In genomic region chr8:90862038-90862437, GRCm38 (mm10) we compare ENCODE assay signal across 9 mouse cellular contexts. TPM values are rescaled to one million over a fixed set of nuclear protein-coding genes. Genes with fewer than 3 reads are reported as not detected.
DNase-seq lines count a peak whose midpoint lies in the region; ATAC-seq lines count a peak whose summit lies in the region.
"Had no signal": no experiment of that assay in that cellular context is flagged by ENCODE, and none has a peak within 500 bp of the region (broad histone marks: within the 10 kb centered on the region; RNA-seq: fewer than 3 reads in every experiment).

No protein-coding gene starts in this region.

- 24% methylated on average over 9 of the region's 9 CpGs for WGBS in intestine, embryonic 16.5 days
- WGBS in neural tube, embryonic 15.5 days, result 10% methylated on average over 9 of the region's 9 CpGs

- intact Hi-C loops in gastrocnemius, postnatal 36 days (cut with DNase I), result no loop called here
- intact Hi-C loops in left cerebral cortex, postnatal 14 days (cut with DNase I), result no loop called here

- no peaks in the 10 kb centered on the region for H3K9me3 ChIP-seq in intestine, embryonic 16.5 days (ENCODE audit: control insufficient read depth, low read length)
- H3K9me3 ChIP-seq in neural tube, embryonic 15.5 days (replicated peaks), result no peaks in the 10 kb centered on the region
- H3K9me3 ChIP-seq: G1E had no signal

- H3K9ac ChIP-seq in intestine, embryonic 16.5 days (ENCODE audit: low read depth, low read length), result peak overlapping the region; percentile 32; the same call in 1 of the 2 replicates
- H3K9ac ChIP-seq in neural tube, embryonic 15.5 days (replicated peaks), result no peak overlapping the region

- no peak for DNase-seq in frontal cortex, postnatal 25 days (ENCODE audit: low spot score in 2 of 2)
- peak; percentile 28 for DNase-seq in urinary bladder, postnatal 14 days (ENCODE audit: low spot score)
- no peak for DNase-seq in urinary bladder, adult 18-20 months (ENCODE audit: low spot score in 2 of 2)
- peak; percentile 79 to 80 for DNase-seq in gastrocnemius, postnatal 36 days
- no peak for DNase-seq in left cerebral cortex, postnatal 14 days (ENCODE audit: low spot score in 2 of 2)

- peak; percentile 26; the same call in 1 of the 2 replicates for ATAC-seq in frontal cortex, adult (ENCODE audit: low TSS enrichment)
- peak; percentile 83 for ATAC-seq in intestine, embryonic 16.5 days
- ATAC-seq in neural tube, embryonic 15.5 days (ENCODE audit: low FRiP score), result peak; percentile 88

- peaks cover 4% of the 10 kb centered on the region; the same call in 1 of the 2 replicates for H3K4me1 ChIP-seq in intestine, embryonic 16.5 days (ENCODE audit: control insufficient read depth, insufficient read depth, low read length)
- peaks cover 24% of the 10 kb centered on the region for H3K4me1 ChIP-seq in neural tube, embryonic 15.5 days

- H3K4me3 ChIP-seq in intestine, embryonic 16.5 days (ENCODE audit: low read length), result no peak overlapping the region
- H3K4me3 ChIP-seq in neural tube, embryonic 15.5 days (replicated peaks), result no peak overlapping the region

- peak overlapping the region; percentile 86 for H3K27ac ChIP-seq in intestine, embryonic 16.5 days (ENCODE audit: low read length)
- H3K27ac ChIP-seq in neural tube, embryonic 15.5 days (replicated peaks), result peak overlapping the region; percentile 83

- H3K4me2 ChIP-seq in intestine, embryonic 16.5 days (ENCODE audit: low read depth, low read length), result no peak overlapping the region
- peak overlapping the region; percentile 22; the same call in 1 of the 2 replicates for H3K4me2 ChIP-seq in neural tube, embryonic 15.5 days

- no peaks in the 10 kb centered on the region for H3K36me3 ChIP-seq in intestine, embryonic 16.5 days (ENCODE audit: control insufficient read depth, insufficient read depth, low read length)
- H3K36me3 ChIP-seq in neural tube, embryonic 15.5 days, result no peaks in the 10 kb centered on the region
- H3K36me3 ChIP-seq: G1E had no signal

- H3K27me3 ChIP-seq in intestine, embryonic 16.5 days (replicated peaks; ENCODE audit: control insufficient read depth, insufficient read depth, low read length), result no peaks in the 10 kb centered on the region
- H3K27me3 ChIP-seq in neural tube, embryonic 15.5 days (replicated peaks), result no peaks in the 10 kb centered on the region

RNA-seq across cellular contexts. Expression of gene Chd9, which starts 33.9 kb away (rescaled TPM):
- total RNA-seq in gastrocnemius, postnatal 36 days (2021), result 10 to 100 TPM; 47.5 to 68.0 TPM
- 283 and 397 TPM in 2 replicates for polyA plus RNA-seq in intestine, embryonic 16.5 days (2015; fragmentation: Nextera tagmentation; extraction: Ambion mirVana)
- 80.6 and 94.2 TPM in 2 replicates for polyA plus RNA-seq in neural tube, embryonic 15.5 days (2015; fragmentation: Nextera tagmentation; extraction: Ambion mirVana)
- 100 to 1,000 TPM; 133 to 138 TPM for total RNA-seq in left cerebral cortex, postnatal 14 days (2021)

RNA-seq across cellular contexts. Expression of gene Gm19935, which starts 44.8 kb away (rescaled TPM):
- total RNA-seq in gastrocnemius, postnatal 36 days (2021), result not detected
- 0.18 TPM in 1 of 2 replicates, not detected in the other for polyA plus RNA-seq in intestine, embryonic 16.5 days (2015; fragmentation: Nextera tagmentation; extraction: Ambion mirVana)
- 3.3 and 4.0 TPM in 2 replicates for polyA plus RNA-seq in neural tube, embryonic 15.5 days (2015; fragmentation: Nextera tagmentation; extraction: Ambion mirVana)
- total RNA-seq in left cerebral cortex, postnatal 14 days (2021), result 1 to 10 TPM in 1 of 2 experiments, under 1 TPM in 1; 0.86 to 1.3 TPM
- total RNA-seq: G1E had no signal
- polyA plus RNA-seq: G1E had no signal

Comparison
In these comparisons a context has a peak if more than half of its experiments do, and no peak if none do; other contexts are left out.
1. DNase-seq: peak in urinary bladder, postnatal 14 days (single experiment) and gastrocnemius, postnatal 36 days (2 of 2); none in frontal cortex, postnatal 25 days (0 of 2), urinary bladder, adult 18-20 months (0 of 2) and left cerebral cortex, postnatal 14 days (0 of 2).
2. ATAC-seq: peak in every context shown above with its lines; median percentile 88 in neural tube, embryonic 15.5 days; 83 in intestine, embryonic 16.5 days; 26 in frontal cortex, adult.